In genomic region chr2:170343133-170343818, GRCm38 (mm10) we compare ENCODE assay signal across 8 mouse cellular contexts.
DNase-seq lines count a peak whose midpoint lies in the region; ATAC-seq and TF ChIP-seq lines count a peak whose summit lies in the region.

No protein-coding gene starts in this region.

- peak; percentile 78 for ATAC-seq in megakaryocyte progenitor cell, adult 5-6 weeks (replicated peaks; ENCODE audit: poor library complexity)

- no peak overlapping the region for H3K27ac ChIP-seq in ES-E14 (ENCODE audit: insufficient read depth, low read depth, low read length, poor library complexity, severe bottlenecking)

- no peaks in the 10 kb centered on the region for H3K36me3 ChIP-seq in ES-E14 (ENCODE audit: control insufficient read depth, insufficient read depth, low read length, poor library complexity, severe bottlenecking)

- in situ Hi-C loops in ES-E14 (cut with MboI; ENCODE audit: low sequenced_read_pairs in 2 of 2, unreplicated experiment in 2 of 2): no loop called here

- H3K9ac ChIP-seq in ES-E14 (ENCODE audit: insufficient read depth, low read depth, low read length, poor library complexity, severe bottlenecking): peak overlapping the region; percentile 22

- intact Hi-C loops in heart, postnatal 36 days (cut with DNase I): loop anchor here (1.0 to 2.0 kb wide), 2 partner anchors 20 to 226 kb away; no protein-coding TSS in a partner anchor

- peaks cover 4 to 26% of the 10 kb centered on the region in 2 experiments; a peak in 3 of 4 replicates for H3K4me1 ChIP-seq in ES-E14 (ENCODE audit: control insufficient read depth in 2 of 2, insufficient read depth in 2 of 2, low read length in 2 of 2, poor library complexity in 1 of 2)

- peak; percentile 89 for DNase-seq in 416B (ENCODE audit: low read depth)
- peak; percentile 84 for DNase-seq in ES-E14 (ENCODE audit: low read depth, low spot score)
- DNase-seq in embryo, embryonic 11.5 days (ENCODE audit: low read depth, low spot score): peak; percentile 71
- peak; percentile 63 to 76 for DNase-seq in heart, postnatal 36 days
- peak; percentile 74 to 81 for DNase-seq in layer of hippocampus, postnatal 10 days (ENCODE audit: low spot score in 2 of 2)
- peak; percentile 52 to 79 for DNase-seq in spleen, adult 18-20 months
- DNase-seq in cerebellum, adult 11-12 months: no peak

- H3K9me3 ChIP-seq in ES-E14 (ENCODE audit: control insufficient read depth, insufficient read depth, low read depth, low read length): no peaks in the 10 kb centered on the region

- peak overlapping the region in 1 of 2 experiments; percentile 19; a peak in 1 of 4 replicates for H3K4me3 ChIP-seq in ES-E14 (ENCODE audit: insufficient read depth in 1 of 2, low read depth in 1 of 2, low read length in 2 of 2, poor library complexity in 1 of 2, severe bottlenecking in 1 of 2)

TF ChIP-seq in ES-E14, 5 proteins besides CTCF, POLR2A, EP300 and RAD21:
- TF ChIP-seq ZC3H11A (IDR thresholded peaks at IDR 0.05; ENCODE audit: borderline replicate concordance, low read depth, low read length): peak; percentile 35; the same call in 1 of the 2 replicates
- no peak for TF ChIP-seq MAFK (IDR thresholded peaks at IDR 0.05; ENCODE audit: insufficient read depth, low read depth, low read length)
